Mouse (Mus musculus) hindbrain, embryonic 12.5 days (tissue): Measurements from ENCODE around the gene Trpm5. TPM values are rescaled to one million over a fixed set of nuclear protein-coding genes. Genes with fewer than 3 reads are reported as not detected.

Experiments
- ATAC-seq: fragments of 200-750 bp; cut with Nextera tagmentation; 2 replicates; pipeline ENCODE4 v1.8.0; 2017; ENCODE audit warnings: moderate TSS enrichment; ENCODE audit not compliant: low FRiP score
- H3K27ac ChIP-seq: fragments of 300-500 bp; sonication (generic); 2 replicates; pipeline ENCODE4 v1.5.1; 2016; ENCODE audit warnings: mild to moderate bottlenecking
- H3K27me3 ChIP-seq: fragments of 300-500 bp; sonication (generic); 2 replicates; pipeline ENCODE4 v1.6.1; 2016; ENCODE audit warnings: mild to moderate bottlenecking
- H3K36me3 ChIP-seq: fragments of 300-500 bp; sonication (generic); 2 replicates; pipeline ENCODE4 v1.6.1; 2016; ENCODE audit warnings: mild to moderate bottlenecking
- H3K4me1 ChIP-seq: fragments of 300-500 bp; sonication (generic); 2 replicates; pipeline ENCODE4 v1.6.1; 2016
- H3K4me2 ChIP-seq: fragments of 300-500 bp; sonication (generic); replicated peaks from 2 replicates; pipeline ENCODE4 v1.6.1; 2016; ENCODE audit warnings: mild to moderate bottlenecking
- H3K4me3 ChIP-seq: fragments of 300-500 bp; sonication (generic); 2 replicates; pipeline ENCODE4 v1.5.1; 2016; ENCODE audit warnings: mild to moderate bottlenecking
- H3K9ac ChIP-seq: fragments of 300-500 bp; sonication (generic); 2 replicates; pipeline ENCODE4 v1.6.1; 2016; ENCODE audit warnings: mild to moderate bottlenecking, moderate library complexity
- H3K9me3 ChIP-seq: fragments of 300-500 bp; sonication (generic); replicated peaks from 2 replicates; pipeline ENCODE4 v1.6.1; 2016; ENCODE audit warnings: mild to moderate bottlenecking
- WGBS: fragments of 180-500 bp; shearing (Covaris S2); methylation state at CpG from one replicate; pipeline ENCODE4 v1.1.7; 2016; 5-methylcytosine and 5-hydroxymethylcytosine counted together
- polyA plus RNA-seq: library from polyadenylated mRNA; unstranded; fragments of >200 nt; fragmentation: Nextera tagmentation; extraction: Ambion mirVana; gene quantifications from 2 replicates; pipeline ENCODE4 v1.2.1, GENCODE M21; 2016

Trpm5 gene
- polyA plus RNA-seq, 1 experiment from 2014 or later, result 3.1 TPM

DNA sequence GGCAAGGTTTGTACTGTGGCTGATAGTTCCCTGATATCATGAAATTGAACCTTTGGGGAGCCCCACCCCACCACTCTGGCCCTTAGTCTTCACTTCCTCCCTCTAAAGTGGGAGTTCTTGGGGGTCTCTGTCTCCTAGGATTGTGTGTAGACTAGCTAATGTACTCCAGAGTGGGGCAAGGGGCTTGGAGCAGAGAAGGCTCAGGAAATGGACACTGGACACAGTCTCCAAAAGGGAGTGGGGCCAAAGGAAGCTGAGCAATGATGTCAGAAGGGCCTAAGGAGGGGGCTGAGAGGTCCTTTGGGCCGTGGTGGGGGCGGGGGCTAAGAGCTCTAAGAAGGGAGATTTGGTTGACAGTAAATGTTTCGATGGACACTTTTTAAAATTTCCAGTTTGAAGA, 39.4 kb downstream of the Trpm5 start:
- peaks cover 45% of the 10 kb centered on the region for H3K4me1 ChIP-seq
- 92% methylated on average over 3 of the region's 3 CpGs for WGBS

DNA sequence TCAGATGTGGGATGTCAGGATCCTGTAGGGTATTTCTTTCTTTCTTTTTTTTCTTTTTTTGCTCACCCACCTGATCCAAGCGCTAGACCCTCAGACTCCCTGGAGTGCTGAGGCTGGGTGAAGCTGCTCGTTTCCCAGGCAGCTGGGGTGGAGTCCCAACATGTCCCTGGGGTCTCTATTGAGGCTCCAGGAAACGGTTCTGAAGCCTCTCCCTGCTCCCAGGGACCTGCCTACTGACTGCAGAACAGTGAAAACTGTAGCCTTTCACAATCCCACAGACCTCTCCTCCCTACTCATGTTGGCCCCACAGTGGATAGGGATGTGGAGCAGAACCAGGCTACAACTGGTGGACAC, 39.9 kb downstream of the Trpm5 start:
- Histone ChIP-seq H3K27me3 (no peaks in the 10 kb centered on the region), H3K9me3 (no peaks in the 10 kb centered on the region), H3K27ac (no peak overlapping the region), H3K4me2 (peak overlapping the region; percentile 92), H3K4me1 (peaks cover 45% of the 10 kb centered on the region), H3K4me3 (peak overlapping the region; percentile 85), H3K9ac (peak overlapping the region; percentile 90), H3K36me3 (no peaks in the 10 kb centered on the region)
- WGBS, result 46% methylated on average over 3 of the region's 3 CpGs
- ATAC-seq, result no peak

More for the DNA sequence above, 39.4 kb downstream of the Trpm5 start:
- peak overlapping the region; percentile 92 for H3K4me2 ChIP-seq
- H3K27me3 ChIP-seq, result no peaks in the 10 kb centered on the region
- no peak overlapping the region for H3K27ac ChIP-seq
- no peaks in the 10 kb centered on the region for H3K9me3 ChIP-seq
- ATAC-seq, result no peak
- no peaks in the 10 kb centered on the region for H3K36me3 ChIP-seq
- H3K4me3 ChIP-seq, result peak overlapping the region; percentile 85
- peak overlapping the region; percentile 90 for H3K9ac ChIP-seq

- Histone ChIP-seq H3K4me1 (peaks cover 45% of the 10 kb centered on the region), H3K9me3 (no peaks in the 10 kb centered on the region), H3K9ac (peak overlapping the region; percentile 90), H3K4me3 (peak overlapping the region; percentile 85), H3K27ac (0 out of 2 replicates have a peak overlapping the region, but pooled peaks have one; percentile 23), H3K4me2 (peak overlapping the region; percentile 92), H3K27me3 (no peaks in the 10 kb centered on the region), H3K36me3 (no peaks in the 10 kb centered on the region)
- 63% methylated on average over 11 of the region's 11 CpGs for WGBS
- ATAC-seq, result no peak
Measured at GRCm38 (mm10) chr7:143053961-143054611, 40.4 kb downstream of the Trpm5 start.

DNA sequence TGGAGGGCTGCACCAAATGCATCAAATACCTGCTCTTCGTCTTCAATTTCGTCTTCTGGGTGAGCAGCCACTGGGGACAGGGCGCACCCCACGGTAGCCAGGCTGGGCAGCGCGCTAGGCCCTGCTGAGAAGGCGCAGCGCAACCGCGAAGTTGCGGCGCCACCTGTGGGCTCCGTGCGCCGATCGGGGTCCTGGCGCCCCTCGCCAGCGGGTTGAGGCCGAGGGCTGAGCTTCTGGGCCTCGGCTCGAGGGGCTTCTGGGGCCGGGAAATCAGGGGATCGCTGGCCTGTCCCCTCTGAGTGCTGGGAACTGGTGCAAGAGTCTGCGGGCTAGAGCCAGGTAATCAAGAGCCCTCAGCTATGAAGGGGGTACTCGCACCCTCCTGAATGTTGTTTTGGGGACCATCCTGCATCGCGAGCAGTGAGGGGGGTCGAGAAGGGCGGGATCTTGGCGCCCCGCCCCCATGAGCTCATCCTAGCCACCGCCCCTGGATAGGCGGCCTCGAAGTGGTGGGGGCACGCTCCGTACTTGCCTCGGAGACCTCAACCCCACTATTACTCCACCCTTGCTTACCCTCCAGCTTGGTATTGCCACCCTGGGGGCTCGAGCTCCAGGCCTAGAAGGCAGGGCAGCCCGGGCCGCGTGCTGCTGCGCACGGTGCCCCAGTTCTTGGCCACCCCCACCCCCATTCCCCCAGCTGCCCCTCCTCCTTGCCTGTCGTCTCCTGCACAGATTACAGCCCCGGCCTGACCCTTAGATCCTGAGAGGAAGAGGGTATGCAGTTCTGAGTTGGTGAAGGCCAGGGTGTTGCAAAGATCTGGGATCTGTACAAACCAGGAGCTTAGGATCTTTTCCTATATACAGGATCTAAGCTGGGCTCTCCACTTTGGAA, 41.2 kb downstream of the Trpm5 start:
- ATAC-seq, result peak; percentile 73
- peak overlapping the region; percentile 85 for H3K4me3 ChIP-seq
- H3K9ac ChIP-seq, result peak overlapping the region; percentile 90
- under 1% methylated on average over 46 of the region's 46 CpGs for WGBS
- H3K27ac ChIP-seq, result peak overlapping the region; percentile 82
- peaks cover 41% of the 10 kb centered on the region for H3K4me1 ChIP-seq
- H3K9me3 ChIP-seq, result no peaks in the 10 kb centered on the region
- no peaks in the 10 kb centered on the region for H3K36me3 ChIP-seq
- H3K4me2 ChIP-seq, result peak overlapping the region; percentile 92
- H3K27me3 ChIP-seq, result no peaks in the 10 kb centered on the region

DNA sequence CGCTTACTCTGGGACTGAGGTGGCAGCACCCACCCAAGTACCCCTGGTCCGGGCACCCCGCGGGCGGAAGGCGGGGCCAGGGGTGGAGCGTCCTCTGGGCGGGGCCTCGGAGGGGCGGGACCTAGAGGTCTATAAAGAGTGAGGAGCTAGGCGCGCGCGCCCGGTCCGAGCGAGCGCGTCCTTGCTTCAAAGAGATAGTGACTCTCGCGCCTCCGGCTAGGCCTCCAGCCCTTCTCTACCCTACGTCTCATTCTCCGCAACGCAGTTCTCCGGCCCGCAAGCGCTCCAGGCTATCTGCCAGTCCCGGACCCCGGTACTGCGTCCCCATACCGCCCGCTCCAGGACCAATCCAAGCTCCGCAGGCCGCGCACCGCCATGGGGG, 41.8 kb downstream of the Trpm5 start, which contains the start of gene Cd81:
Gene Cd81, plus strand, starts transcription at position 114 of the 382 bp plus-strand sequence.
- Histone ChIP-seq H3K27me3 (no peaks in the 10 kb centered on the region), H3K4me1 (peaks cover 39% of the 10 kb centered on the region), H3K9me3 (no peaks in the 10 kb centered on the region), H3K4me3 (peak within 1 kb of the TSS; percentile 85), H3K4me2 (peak within 1 kb of the TSS; percentile 92), H3K36me3 (no peaks in the 10 kb centered on the region), H3K9ac (peak within 1 kb of the TSS; percentile 90), H3K27ac (peak within 1 kb of the TSS; percentile 82)
- under 1% methylated on average over 34 of the region's 37 CpGs for WGBS
- ATAC-seq, result peak; percentile 80

DNA sequence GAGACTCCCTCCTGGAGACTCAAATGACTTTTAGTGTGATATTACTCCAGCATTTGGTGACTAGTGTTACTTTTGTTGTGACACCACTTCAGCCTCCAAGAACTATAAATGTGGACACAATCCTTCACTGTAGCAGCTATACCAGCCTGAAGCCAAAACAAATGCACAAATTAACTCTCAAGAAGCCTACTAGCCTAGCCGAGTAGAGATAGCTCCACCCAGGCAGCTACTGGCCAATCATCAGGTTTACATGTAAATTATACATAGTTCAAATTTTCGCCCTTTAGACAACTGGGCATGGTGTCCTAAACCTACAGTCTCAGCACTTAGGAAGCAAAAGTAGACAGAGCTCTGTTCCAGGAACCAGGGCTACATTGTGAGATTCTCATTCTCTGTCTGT, 43.1 kb downstream of the Trpm5 start:
- Histone ChIP-seq H3K4me3 (no peak overlapping the region), H3K36me3 (no peaks in the 10 kb centered on the region), H3K9me3 (no peaks in the 10 kb centered on the region), H3K27ac (no peak overlapping the region), H3K4me1 (peaks cover 36% of the 10 kb centered on the region), H3K4me2 (no peak overlapping the region), H3K9ac (no peak overlapping the region), H3K27me3 (no peaks in the 10 kb centered on the region)
- no peak for ATAC-seq
- WGBS, result 66% methylated on average over 2 of the region's 2 CpGs

GRCm38 (mm10) chr7:143049841-143050816, 44.3 kb downstream of the Trpm5 start:
- WGBS, result 88% methylated on average over 3 of the region's 3 CpGs
- Histone ChIP-seq H3K9me3 (no peaks in the 10 kb centered on the region), H3K27ac (no peak overlapping the region), H3K27me3 (no peaks in the 10 kb centered on the region), H3K4me1 (peaks cover 25% of the 10 kb centered on the region), H3K4me3 (no peak overlapping the region), H3K36me3 (no peaks in the 10 kb centered on the region), H3K4me2 (no peak overlapping the region), H3K9ac (no peak overlapping the region)
- ATAC-seq, result no peak

- H3K27ac ChIP-seq, result no peak overlapping the region
- H3K4me2 ChIP-seq, result no peak overlapping the region
- peaks cover 17% of the 10 kb centered on the region for H3K4me1 ChIP-seq
- H3K9me3 ChIP-seq, result no peaks in the 10 kb centered on the region
- H3K9ac ChIP-seq, result no peak overlapping the region
- 75% methylated on average over 3 of the region's 3 CpGs for WGBS
- H3K4me3 ChIP-seq, result no peak overlapping the region
- ATAC-seq, result no peak
- H3K27me3 ChIP-seq, result no peaks in the 10 kb centered on the region
- H3K36me3 ChIP-seq, result no peaks in the 10 kb centered on the region
Measured at GRCm38 (mm10) chr7:143049331-143049730, 45.1 kb downstream of the Trpm5 start.

- H3K27ac ChIP-seq, result no peak overlapping the region
- 87% methylated on average over 7 of the region's 7 CpGs for WGBS
- H3K36me3 ChIP-seq, result no peaks in the 10 kb centered on the region
- H3K27me3 ChIP-seq, result no peaks in the 10 kb centered on the region
- H3K9ac ChIP-seq, result no peak overlapping the region
- ATAC-seq, result no peak
- H3K4me1 ChIP-seq, result peaks cover 5% of the 10 kb centered on the region; the same call in 1 of the 2 replicates
- H3K4me3 ChIP-seq, result no peak overlapping the region
- no peaks in the 10 kb centered on the region for H3K9me3 ChIP-seq
- H3K4me2 ChIP-seq, result no peak overlapping the region
Measured at GRCm38 (mm10) chr7:143046358-143046757, 48.1 kb downstream of the Trpm5 start.

GRCm38 (mm10) chr7:143044826-143045206, 49.6 kb downstream of the Trpm5 start:
- Histone ChIP-seq H3K9ac (no peak overlapping the region), H3K36me3 (no peaks in the 10 kb centered on the region), H3K4me3 (no peak overlapping the region), H3K4me1 (peaks cover 5% of the 10 kb centered on the region; the same call in 1 of the 2 replicates), H3K9me3 (no peaks in the 10 kb centered on the region), H3K27ac (no peak overlapping the region), H3K27me3 (no peaks in the 10 kb centered on the region), H3K4me2 (no peak overlapping the region)
- no peak for ATAC-seq

DNA sequence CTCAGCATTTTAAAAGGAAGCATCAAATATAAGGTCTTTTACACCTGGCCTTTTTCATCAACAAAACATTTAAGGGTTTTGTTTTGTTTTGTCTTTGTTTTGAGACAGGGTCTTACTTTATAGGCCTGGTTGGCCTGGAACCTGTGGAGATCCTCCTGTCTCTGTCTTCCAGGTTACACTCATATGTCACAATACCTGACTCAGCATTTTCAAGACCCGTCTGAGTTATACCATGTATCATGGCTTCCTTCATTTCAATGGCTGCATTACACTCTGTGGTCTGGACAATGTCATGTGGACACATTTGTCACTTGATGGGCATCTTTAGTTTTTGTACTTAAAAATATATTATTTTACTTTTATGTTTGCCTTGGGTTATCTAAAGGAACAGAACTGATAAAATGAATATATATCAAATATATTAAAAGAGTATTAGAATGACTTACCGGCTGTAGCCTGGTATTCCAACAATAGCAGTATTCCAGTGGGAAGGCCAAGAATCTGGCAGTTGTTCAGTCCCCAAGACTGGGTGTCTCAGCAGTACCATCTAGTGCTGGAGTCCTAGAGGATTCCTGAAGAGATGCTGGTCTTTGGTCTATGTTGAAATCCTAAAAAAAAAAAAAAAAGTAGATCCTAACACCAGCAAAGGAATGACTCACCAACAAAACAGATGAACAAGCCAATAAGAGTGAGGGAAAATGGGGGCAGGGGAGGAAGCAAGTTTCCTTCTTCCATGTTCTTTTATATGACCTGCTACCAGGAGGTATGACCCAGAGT, 50.2 kb downstream of the Trpm5 start:
- Histone ChIP-seq H3K27me3 (no peaks in the 10 kb centered on the region), H3K4me3 (no peak overlapping the region), H3K27ac (no peak overlapping the region), H3K36me3 (no peaks in the 10 kb centered on the region), H3K9ac (no peak overlapping the region), H3K9me3 (no peaks in the 10 kb centered on the region), H3K4me2 (no peak overlapping the region), H3K4me1 (peaks cover 5% of the 10 kb centered on the region; the same call in 1 of the 2 replicates)
- WGBS, result 97% methylated on average over 2 of the region's 2 CpGs
- no peak for ATAC-seq
